Mouse (Mus musculus) lung, adult 2 months (tissue): Measurements from ENCODE around the gene Slc13a1. TPM values are rescaled to one million over a fixed set of nuclear protein-coding genes. Genes with fewer than 3 reads are reported as not detected.

Experiments used
- DNase-seq: peaks from one replicate; pipeline ENCODE4 v3.0.0; 2022
- H3K4me1 ChIP-seq: fragments of 200-500 bp; 2 replicates; pipeline ENCODE4 v1.6.1; 2011; ENCODE audit warnings: low read length; ENCODE audit not compliant: control insufficient read depth, insufficient read depth
- H3K4me3 ChIP-seq: fragments of 200-500 bp; replicated peaks from 2 replicates; pipeline ENCODE3; 2011; ENCODE audit warnings: low read depth, mild to moderate bottlenecking, control low read depth, low read length; ENCODE audit errors: extremely low read depth
- CTCF ChIP-seq: fragments of 200-500 bp; IDR thresholded peaks from 2 replicates; pipeline ENCODE4 v1.5.1; 2011; ENCODE audit warnings: mild to moderate bottlenecking, low read length, control low read depth; ENCODE audit not compliant: insufficient read depth
- POLR2A ChIP-seq: fragments of 200-500 bp; IDR thresholded peaks from 2 replicates; pipeline ENCODE4 v1.6.1; 2011; ENCODE audit warnings: low read depth, mild to moderate bottlenecking, control low read depth, low read length, borderline replicate concordance; ENCODE audit errors: extremely low read depth
- WGBS: fragments of 180-500 bp; shearing (Covaris S2); methylation state at CpG from one replicate; pipeline ENCODE4 v1.1.7; 2018; 5-methylcytosine and 5-hydroxymethylcytosine counted together
- polyA plus RNA-seq: library from polyadenylated mRNA; depleted of rRNA; stranded (reverse); fragments of >200 nt; gene quantifications from 2 replicates; pipeline ENCODE4 v1.2.3, GENCODE M21; 2012

Gene Slc13a1
- polyA plus RNA-seq, 1 experiment, result not detected

- no peak overlapping the region for H3K4me3 ChIP-seq
- WGBS, result 62% methylated on average over 6 of the region's 6 CpGs
- TF ChIP-seq POLR2A (no peak), CTCF (no peak)
- H3K4me1 ChIP-seq, result no peaks in the 10 kb centered on the region
- DNase-seq, result no peak
Observed at GRCm38 (mm10) chr6:24166772-24167171, 1.1 kb downstream of the Slc13a1 start.

- Histone ChIP-seq H3K4me3 (no peak overlapping the region), H3K4me1 (no peaks in the 10 kb centered on the region)
- no peak for DNase-seq
- TF ChIP-seq CTCF, result no peak
- 47% methylated on average over 3 of the region's 3 CpGs for WGBS
Observed at GRCm38 (mm10) chr6:24165249-24165648, 2.6 kb downstream of the Slc13a1 start.

- TF ChIP-seq POLR2A (no peak), CTCF (no peak)
- no peaks in the 10 kb centered on the region for H3K4me1 ChIP-seq
- no peak overlapping the region for H3K4me3 ChIP-seq
- 69% methylated on average over 1 of the region's 1 CpGs for WGBS
- DNase-seq, result no peak
Observed at GRCm38 (mm10) chr6:24159795-24160194, 8.1 kb downstream of the Slc13a1 start.

GRCm38 (mm10) chr6:24154901-24155300 lies 13.0 kb downstream of the Slc13a1 start:
- no peak for DNase-seq
- H3K4me3 ChIP-seq, result no peak overlapping the region
- 61% methylated on average over 4 of the region's 4 CpGs for WGBS
- no peaks in the 10 kb centered on the region for H3K4me1 ChIP-seq
- TF ChIP-seq CTCF (no peak), POLR2A (no peak)

GRCm38 (mm10) chr6:24132951-24133350 lies 34.9 kb downstream of the Slc13a1 start:
- WGBS, result 86% methylated on average over 4 of the region's 4 CpGs
- no peak for DNase-seq
- Histone ChIP-seq H3K4me1 (no peaks in the 10 kb centered on the region), H3K4me3 (no peak overlapping the region)
- no peak for TF ChIP-seq CTCF

- Histone ChIP-seq H3K4me1 (no peaks in the 10 kb centered on the region), H3K4me3 (no peak overlapping the region)
- TF ChIP-seq CTCF (no peak), POLR2A (no peak)
- no peak for DNase-seq
Observed at GRCm38 (mm10) chr6:24122632-24123031, 45.3 kb downstream of the Slc13a1 start.

- Histone ChIP-seq H3K4me3 (no peak overlapping the region), H3K4me1 (no peaks in the 10 kb centered on the region)
- DNase-seq, result no peak
- TF ChIP-seq POLR2A (no peak), CTCF (no peak)
- WGBS, result 90% methylated on average over 8 of the region's 8 CpGs
Observed at GRCm38 (mm10) chr6:24111614-24112013, 56.3 kb downstream of the Slc13a1 start.

- 92% methylated on average over 4 of the region's 4 CpGs for WGBS
- no peak overlapping the region for H3K4me3 ChIP-seq
- TF ChIP-seq POLR2A (no peak), CTCF (no peak)
- no peaks in the 10 kb centered on the region for H3K4me1 ChIP-seq
- no peak for DNase-seq
Observed at GRCm38 (mm10) chr6:24108471-24108870, 59.4 kb downstream of the Slc13a1 start.

- 52% methylated on average over 3 of the region's 3 CpGs for WGBS
- TF ChIP-seq POLR2A (no peak), CTCF (no peak)
- no peak for DNase-seq
- Histone ChIP-seq H3K4me3 (no peak overlapping the region), H3K4me1 (no peaks in the 10 kb centered on the region)
Observed at GRCm38 (mm10) chr6:24106157-24106556, 61.7 kb downstream of the Slc13a1 start.

- no peak for TF ChIP-seq POLR2A
- TF ChIP-seq CTCF, result no peak
Observed at GRCm38 (mm10) chr6:24105681-24106080, 62.2 kb downstream of the Slc13a1 start.

GRCm38 (mm10) chr6:24101281-24101680 lies 66.6 kb downstream of the Slc13a1 start:
- no peak for TF ChIP-seq POLR2A
- TF ChIP-seq CTCF, result no peak
- 37% methylated on average over 1 of the region's 1 CpGs for WGBS
- Histone ChIP-seq H3K4me1 (no peaks in the 10 kb centered on the region), H3K4me3 (no peak overlapping the region)
- no peak for DNase-seq

More at GRCm38 (mm10) chr6:24105681-24106080, 62.2 kb downstream of the Slc13a1 start:
- WGBS, result 57% methylated on average over 5 of the region's 5 CpGs
- DNase-seq, result no peak
- no peaks in the 10 kb centered on the region for H3K4me1 ChIP-seq
- no peak overlapping the region for H3K4me3 ChIP-seq
